Mouse (Mus musculus) MEL (cell line): ENCODE measurements around the gene Traf3.

Experiments used
- CTCF ChIP-seq, 3 experiments: IDR thresholded peaks in 2 of 3; conservative IDR thresholded peaks in 1 of 3; 2 replicates each; pipeline ENCODE4 v1.5.1; 2011 to 2012; ENCODE audit warnings: low read length in 3 of 3, low read depth in 2 of 3, mild to moderate bottlenecking in 2 of 3, improper control_type of control experiment in 1 of 3, inconsistent platforms in 1 of 3, mixed read lengths in 1 of 3, moderate library complexity in 1 of 3; ENCODE audit not compliant: control insufficient read depth in 1 of 3, insufficient read depth in 1 of 3, poor library complexity in 1 of 3, severe bottlenecking in 1 of 3
- MXI1 ChIP-seq: IDR thresholded peaks from 2 replicates; pipeline ENCODE4 v1.6.1; 2011; ENCODE audit warnings: mild to moderate bottlenecking, low read depth, low read length, improper control_type of control experiment
- POLR2A ChIP-seq, 2 experiments: IDR thresholded peaks; 2 replicates each; pipeline ENCODE4 v1.6.1; 2011 to 2012; ENCODE audit warnings: low read length in 2 of 2, mild to moderate bottlenecking in 2 of 2, control low read depth in 1 of 2, improper control_type of control experiment in 1 of 2, low read depth in 1 of 2, moderate library complexity in 1 of 2; ENCODE audit not compliant: control insufficient read depth in 1 of 2, insufficient read depth in 1 of 2, poor library complexity in 1 of 2
- POLR2AphosphoS2 ChIP-seq: IDR thresholded peaks from 2 replicates; pipeline ENCODE4 v1.6.1; 2011; ENCODE audit warnings: low read length, improper control_type of control experiment
- ZC3H11A ChIP-seq: IDR thresholded peaks from 2 replicates; pipeline ENCODE4 v1.6.1; 2012; ENCODE audit warnings: low read depth, mild to moderate bottlenecking, inconsistent platforms, low read length, improper control_type of control experiment
- ZKSCAN1 ChIP-seq: IDR thresholded peaks from 2 replicates; pipeline ENCODE4 v1.6.1; 2012; ENCODE audit warnings: low read depth, mild to moderate bottlenecking, inconsistent platforms, low read length, improper control_type of control experiment, moderate library complexity

- TF ChIP-seq MXI1 (no peak), ZC3H11A (no peak), POLR2AphosphoS2 (no peak), CTCF (IDR thresholded peaks at IDR 0.05 in 2 of 3, conservative IDR thresholded peaks at IDR 0.05 in 1 of 3; ENCODE audit: control insufficient read depth in 1 of 3, insufficient read depth in 1 of 3, low read depth in 2 of 3, low read length in 3 of 3, poor library complexity in 1 of 3, severe bottlenecking in 1 of 3) (no peak), POLR2A (IDR thresholded peaks at IDR 0.05; ENCODE audit: control insufficient read depth in 1 of 2, insufficient read depth in 1 of 2, low read depth in 1 of 2, low read length in 2 of 2, poor library complexity in 1 of 2) (no peak), ZKSCAN1 (no peak)
Observed at GRCm38 (mm10) chr12:111207641-111208040, 41.5 kb downstream of the Traf3 start.
